Comparison of ENCODE assay signal across 12 mouse cellular contexts in the genomic region with DNA sequence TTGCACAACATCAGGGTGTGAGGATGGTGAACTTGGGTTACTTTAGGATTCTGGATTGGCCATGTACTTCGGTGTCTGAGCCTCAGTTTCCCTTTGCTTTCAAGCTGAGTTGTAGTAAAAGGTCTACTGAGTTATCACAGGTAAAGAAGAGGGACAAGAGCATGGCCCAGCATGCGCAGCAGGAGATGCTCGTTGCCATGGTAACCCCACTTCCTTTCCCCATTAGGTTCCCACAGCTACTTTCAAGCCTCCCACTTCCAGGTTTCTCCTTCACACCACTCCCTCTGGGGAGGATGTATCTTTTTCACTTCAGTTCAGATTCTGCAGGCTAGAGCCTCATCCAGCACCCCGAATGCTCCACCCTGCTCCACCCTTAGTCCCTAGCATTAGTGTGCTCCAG. TPM values are rescaled to one million over a fixed set of nuclear protein-coding genes. Genes with fewer than 3 reads are reported as not detected.
DNase-seq lines count a peak whose midpoint lies in the region; ATAC-seq and TF ChIP-seq lines count a peak whose summit lies in the region.
"Had no signal": no experiment of that assay in that cellular context is flagged by ENCODE, and none has a peak within 500 bp of the region (broad histone marks: within the 10 kb centered on the region; RNA-seq: fewer than 3 reads in every experiment).

No protein-coding gene starts in this region.

- 36% methylated on average over 4 of the region's 4 CpGs for WGBS in embryonic facial prominence, embryonic 11.5 days
- WGBS in embryonic facial prominence, embryonic 10.5 days = 33% methylated on average over 4 of the region's 4 CpGs
- 27% methylated on average over 4 of the region's 4 CpGs for WGBS in embryonic facial prominence, embryonic 14.5 days
- WGBS in midbrain, embryonic 15.5 days = 22% methylated on average over 4 of the region's 4 CpGs

- H3K27me3 ChIP-seq in embryonic facial prominence, embryonic 11.5 days (ENCODE audit: control insufficient read depth, insufficient read depth, low read length) = no peaks in the 10 kb centered on the region
- H3K27me3 ChIP-seq in embryonic facial prominence, embryonic 10.5 days (replicated peaks; ENCODE audit: low read depth, poor library complexity, severe bottlenecking) = peaks cover 45% of the 10 kb centered on the region
- H3K27me3 ChIP-seq in embryonic facial prominence, embryonic 14.5 days (replicated peaks; ENCODE audit: control insufficient read depth, insufficient read depth, low read length) = no peaks in the 10 kb centered on the region
- H3K27me3 ChIP-seq in midbrain, embryonic 15.5 days (replicated peaks) = peaks cover 4% of the 10 kb centered on the region; the same call in 1 of the 2 replicates

- H3K4me3 ChIP-seq in embryonic facial prominence, embryonic 11.5 days (ENCODE audit: low read depth, low read length) = no peak overlapping the region
- no peak overlapping the region for H3K4me3 ChIP-seq in embryonic facial prominence, embryonic 10.5 days
- no peak overlapping the region for H3K4me3 ChIP-seq in embryonic facial prominence, embryonic 14.5 days (ENCODE audit: low read depth, low read length)
- H3K4me3 ChIP-seq in midbrain, embryonic 15.5 days = no peak overlapping the region
- H3K4me3 ChIP-seq in gastrocnemius, adult 2 months = no peak overlapping the region
- H3K4me3 ChIP-seq: heart, embryonic 10.5 days; liver, embryonic 12.5 days had no signal

- intact Hi-C loops in gastrocnemius, adult 2 months (cut with DNase I) = no loop called here

- H3K4me1 ChIP-seq in embryonic facial prominence, embryonic 11.5 days (ENCODE audit: control insufficient read depth, insufficient read depth, low read length) = peaks cover 4% of the 10 kb centered on the region
- H3K4me1 ChIP-seq in embryonic facial prominence, embryonic 10.5 days = peaks cover 50% of the 10 kb centered on the region
- peaks cover 10% of the 10 kb centered on the region for H3K4me1 ChIP-seq in embryonic facial prominence, embryonic 14.5 days (ENCODE audit: control insufficient read depth, insufficient read depth, low read length)
- H3K4me1 ChIP-seq in midbrain, embryonic 15.5 days = peaks cover 25% of the 10 kb centered on the region

- H3K4me2 ChIP-seq in embryonic facial prominence, embryonic 11.5 days (ENCODE audit: low read depth, low read length) = no peak overlapping the region
- H3K4me2 ChIP-seq in embryonic facial prominence, embryonic 14.5 days (ENCODE audit: low read depth, low read length) = no peak overlapping the region
- H3K4me2 ChIP-seq in midbrain, embryonic 15.5 days = no peak overlapping the region
- H3K4me2 ChIP-seq: liver, embryonic 12.5 days had no signal

- peak; percentile 26 for DNase-seq in embryonic facial prominence, embryonic 11.5 days (ENCODE audit: low spot score)
- DNase-seq in embryonic facial prominence, embryonic 10.5 days (ENCODE audit: low spot score) = no peak
- peak; percentile 20 for DNase-seq in retina, postnatal 1 day
- DNase-seq in retina, embryonic 14.5 days (ENCODE audit: low spot score) = no peak
- DNase-seq in embryonic facial prominence, embryonic 14.5 days (ENCODE audit: low spot score) = peak; percentile 24
- DNase-seq in spleen, postnatal 36 days (ENCODE audit: low spot score in 2 of 2) = no peak
- no peak for DNase-seq in gastrocnemius, adult 2 months
- DNase-seq: B cell, adult 2 months had no signal

- H3K36me3 ChIP-seq in embryonic facial prominence, embryonic 11.5 days (replicated peaks; ENCODE audit: control insufficient read depth, insufficient read depth, low read depth, low read length) = no peaks in the 10 kb centered on the region
- H3K36me3 ChIP-seq in embryonic facial prominence, embryonic 10.5 days (replicated peaks) = no peaks in the 10 kb centered on the region
- no peaks in the 10 kb centered on the region for H3K36me3 ChIP-seq in embryonic facial prominence, embryonic 14.5 days (ENCODE audit: control insufficient read depth, insufficient read depth, low read length)
- no peaks in the 10 kb centered on the region for H3K36me3 ChIP-seq in midbrain, embryonic 15.5 days (replicated peaks)
- H3K36me3 ChIP-seq: heart, embryonic 10.5 days; liver, embryonic 12.5 days had no signal

- TF ChIP-seq CTCF in gastrocnemius, adult 2 months (IDR thresholded peaks at IDR 0.05) = no peak

- H3K27ac ChIP-seq in embryonic facial prominence, embryonic 11.5 days (replicated peaks; ENCODE audit: low read depth, low read length) = no peak overlapping the region
- no peak overlapping the region for H3K27ac ChIP-seq in embryonic facial prominence, embryonic 10.5 days (replicated peaks)
- no peak overlapping the region for H3K27ac ChIP-seq in embryonic facial prominence, embryonic 14.5 days (replicated peaks; ENCODE audit: low read depth, low read length)
- H3K27ac ChIP-seq in midbrain, embryonic 15.5 days = no peak overlapping the region
- no peak overlapping the region for H3K27ac ChIP-seq in gastrocnemius, adult 2 months
- H3K27ac ChIP-seq: heart, embryonic 10.5 days; liver, embryonic 12.5 days; macrophage had no signal

- ATAC-seq in embryonic facial prominence, embryonic 11.5 days (replicated peaks; ENCODE audit: insufficient number of reproducible peaks, low FRiP score, low TSS enrichment, low read depth) = no peak
- ATAC-seq in embryonic facial prominence, embryonic 14.5 days (ENCODE audit: low read depth) = no peak
- ATAC-seq in midbrain, embryonic 15.5 days (replicated peaks) = peak; percentile 44; the same call in 1 of the 2 replicates
- ATAC-seq: liver, embryonic 12.5 days had no signal

- no peak overlapping the region for H3K9ac ChIP-seq in embryonic facial prominence, embryonic 11.5 days (replicated peaks; ENCODE audit: low read length)
- no peak overlapping the region for H3K9ac ChIP-seq in embryonic facial prominence, embryonic 14.5 days (ENCODE audit: low read depth, low read length)
- H3K9ac ChIP-seq in midbrain, embryonic 15.5 days = no peak overlapping the region
- H3K9ac ChIP-seq: liver, embryonic 12.5 days had no signal

- no peaks in the 10 kb centered on the region for H3K9me3 ChIP-seq in embryonic facial prominence, embryonic 11.5 days (replicated peaks; ENCODE audit: control insufficient read depth, low read length)
- no peaks in the 10 kb centered on the region for H3K9me3 ChIP-seq in embryonic facial prominence, embryonic 10.5 days
- no peaks in the 10 kb centered on the region for H3K9me3 ChIP-seq in embryonic facial prominence, embryonic 14.5 days (ENCODE audit: control insufficient read depth, low read length)
- no peaks in the 10 kb centered on the region for H3K9me3 ChIP-seq in midbrain, embryonic 15.5 days
- H3K9me3 ChIP-seq: heart, embryonic 10.5 days; liver, embryonic 12.5 days had no signal

RNA-seq across cellular contexts. Expression of a gene that starts 9.8 kb away (rescaled TPM):
- 7.2 and 7.6 TPM in 2 replicates for polyA plus RNA-seq in embryonic facial prominence, embryonic 11.5 days (2014; fragmentation: Nextera tagmentation; extraction: Ambion mirVana)
- polyA plus RNA-seq in embryonic facial prominence, embryonic 10.5 days (2016; fragmentation: Nextera tagmentation; extraction: Ambion mirVana) = 7.4 and 7.5 TPM in 2 replicates
- polyA plus RNA-seq in embryonic facial prominence, embryonic 14.5 days (2014; fragmentation: Nextera tagmentation; extraction: Ambion mirVana) = 7.3 and 9.6 TPM in 2 replicates
- 7.7 and 8.7 TPM in 2 replicates for polyA plus RNA-seq in midbrain, embryonic 15.5 days (2015; fragmentation: Nextera tagmentation; extraction: Ambion mirVana)
- 1 to 10 TPM; 3.0 to 3.4 TPM for total RNA-seq in gastrocnemius, adult 2 months (2021)

RNA-seq across cellular contexts. Expression of a gene that starts 27.5 kb away (rescaled TPM):
- polyA plus RNA-seq in embryonic facial prominence, embryonic 11.5 days (2014; fragmentation: Nextera tagmentation; extraction: Ambion mirVana) = 23.7 and 25.5 TPM in 2 replicates
- 20.8 and 23.9 TPM in 2 replicates for polyA plus RNA-seq in embryonic facial prominence, embryonic 10.5 days (2016; fragmentation: Nextera tagmentation; extraction: Ambion mirVana)
- 16.5 and 18.2 TPM in 2 replicates for polyA plus RNA-seq in embryonic facial prominence, embryonic 14.5 days (2014; fragmentation: Nextera tagmentation; extraction: Ambion mirVana)
- 25.2 and 28.4 TPM in 2 replicates for polyA plus RNA-seq in midbrain, embryonic 15.5 days (2015; fragmentation: Nextera tagmentation; extraction: Ambion mirVana)
- 10 to 100 TPM; 13.6 to 14.3 TPM for total RNA-seq in gastrocnemius, adult 2 months (2021)

Comparison
In these comparisons a context has a peak if more than half of its experiments do, and no peak if none do; other contexts are left out.
1. DNase-seq: peak in embryonic facial prominence, embryonic 11.5 days (single experiment), retina, postnatal 1 day (single experiment) and embryonic facial prominence, embryonic 14.5 days (single experiment); none in embryonic facial prominence, embryonic 10.5 days (single experiment), retina, embryonic 14.5 days (single experiment), spleen, postnatal 36 days (0 of 2) and gastrocnemius, adult 2 months (single experiment).